Mouse (Mus musculus) frontal cortex, adult 2 months (tissue): ENCODE measurements around the gene Arhgap24. TPM values are rescaled to one million over a fixed set of nuclear protein-coding genes. Genes with fewer than 3 reads are reported as not detected.

Experiments used
- DNase-seq, 2 experiments: peaks; one replicate each; pipeline ENCODE4 v3.0.0; 2022; ENCODE audit warnings: low spot score in 1 of 2; ENCODE audit errors: extremely low spot score in 1 of 2
- polyA plus RNA-seq: library from polyadenylated mRNA; depleted of rRNA; stranded (reverse); fragments of >200 nt; gene quantifications from 2 replicates; pipeline ENCODE4 v1.2.3, GENCODE M21; 2012

The Arhgap24 gene
- polyA plus RNA-seq, 1 experiment = 6.2 TPM

- DNase-seq = no peak
Observed at GRCm38 (mm10) chr5:102947061-102947711, 466.0 kb downstream of the Arhgap24 start.
